Mouse (Mus musculus) megakaryocyte-erythroid progenitor cell, adult 5 weeks (primary cell): ENCODE data around the gene Iqcf3. TPM values are rescaled to one million over a fixed set of nuclear protein-coding genes. Genes with fewer than 3 reads are reported as not detected.

Experiments used
- polyA plus RNA-seq: library from polyadenylated mRNA; stranded (reverse); fragments of >175 nt; gene quantifications from 2 replicates; pipeline ENCODE4 v1.2.3, GENCODE M21; 2012

Gene Iqcf3
- not detected in 2 replicates for polyA plus RNA-seq

DNA sequence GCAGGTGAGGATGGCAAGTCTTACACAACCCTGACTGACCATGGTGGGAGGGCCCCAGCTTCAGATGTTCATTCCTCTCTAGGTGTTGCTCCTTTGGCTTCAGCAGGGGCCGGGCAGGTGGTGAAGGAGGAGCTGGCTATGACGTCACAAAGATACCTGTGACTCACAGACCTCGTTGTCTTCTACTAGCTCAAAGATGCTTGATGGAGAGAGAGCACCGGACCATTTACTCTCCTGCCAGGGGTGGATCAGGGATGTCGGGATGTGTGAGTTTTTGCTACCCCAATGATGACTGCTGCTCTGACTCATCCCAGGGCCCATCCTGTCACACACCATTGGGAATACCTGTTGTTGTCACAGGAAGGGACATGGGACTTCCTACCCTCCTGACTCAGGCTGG lies at the start of gene Iqcf3:
Iqcf3 (minus strand) TSS at position 101 of the 400 bp plus-strand sequence.

DNA sequence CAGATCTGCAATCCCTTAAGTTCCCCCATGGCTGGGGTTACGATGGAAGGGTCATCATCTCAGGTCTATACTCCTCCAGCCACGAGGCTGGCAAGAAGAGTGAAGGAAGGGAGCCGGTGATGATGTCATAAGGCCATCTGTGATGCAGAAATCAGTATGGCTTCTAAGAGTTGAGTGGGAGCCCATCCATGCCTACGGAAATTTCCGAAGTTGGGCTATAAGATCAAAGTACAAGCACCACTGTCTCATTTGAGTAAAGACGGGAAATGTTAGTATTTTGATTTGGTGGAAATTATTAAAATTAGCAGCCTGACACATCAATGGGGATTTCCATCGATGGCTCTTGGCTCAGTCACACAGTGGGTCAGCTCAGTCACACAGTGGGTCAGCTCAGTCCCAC lies 9.5 kb upstream of the Iqcf3 start, which contains the start of gene Iqcf4:
Iqcf4 (minus strand) TSS at position 101 of the 400 bp plus-strand sequence.

DNA sequence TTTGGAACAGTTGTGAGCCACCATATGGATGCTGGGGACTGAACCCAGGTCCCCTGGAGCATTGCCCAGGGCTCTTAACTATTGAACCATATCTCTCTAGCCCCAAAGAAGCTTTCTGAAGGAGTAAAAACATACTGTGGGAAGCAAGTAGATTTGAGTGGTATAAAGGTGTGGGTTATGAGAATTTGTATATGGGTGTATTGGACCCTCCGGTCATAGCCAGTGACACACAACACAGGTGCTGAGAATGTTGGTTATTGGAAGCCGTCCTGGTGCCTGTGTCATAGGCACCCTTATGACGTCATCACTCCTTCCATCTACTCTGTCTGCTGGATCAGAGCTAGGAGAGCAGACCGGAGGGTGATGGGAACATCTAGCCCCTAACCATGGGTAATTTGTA lies 47.2 kb downstream of the Iqcf3 start, which contains the start of gene Iqcf5:
Iqcf5 (plus strand) TSS at position 301 of the 400 bp plus-strand sequence.

DNA sequence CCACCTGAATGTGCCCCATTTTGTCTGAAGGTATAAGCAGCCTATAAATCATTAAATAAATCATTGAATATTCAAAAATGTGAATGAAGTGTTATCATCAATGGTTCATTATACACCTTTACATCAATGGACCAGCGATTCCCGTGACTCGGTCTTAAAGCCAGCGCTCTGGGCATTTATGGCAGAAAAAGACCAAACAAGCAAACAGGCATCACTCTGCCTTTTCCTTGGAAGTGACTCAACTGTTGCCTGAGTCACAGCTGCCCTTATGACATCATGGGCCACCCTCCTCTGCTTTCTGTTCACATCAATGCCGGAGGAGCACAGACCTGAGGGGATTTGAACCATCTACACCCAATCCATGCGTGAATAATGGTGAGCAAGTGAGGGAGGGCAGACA lies 61.8 kb downstream of the Iqcf3 start, which contains the start of gene Iqcf1:
Iqcf1 (plus strand) TSS at position 301 of the 400 bp plus-strand sequence.

DNA sequence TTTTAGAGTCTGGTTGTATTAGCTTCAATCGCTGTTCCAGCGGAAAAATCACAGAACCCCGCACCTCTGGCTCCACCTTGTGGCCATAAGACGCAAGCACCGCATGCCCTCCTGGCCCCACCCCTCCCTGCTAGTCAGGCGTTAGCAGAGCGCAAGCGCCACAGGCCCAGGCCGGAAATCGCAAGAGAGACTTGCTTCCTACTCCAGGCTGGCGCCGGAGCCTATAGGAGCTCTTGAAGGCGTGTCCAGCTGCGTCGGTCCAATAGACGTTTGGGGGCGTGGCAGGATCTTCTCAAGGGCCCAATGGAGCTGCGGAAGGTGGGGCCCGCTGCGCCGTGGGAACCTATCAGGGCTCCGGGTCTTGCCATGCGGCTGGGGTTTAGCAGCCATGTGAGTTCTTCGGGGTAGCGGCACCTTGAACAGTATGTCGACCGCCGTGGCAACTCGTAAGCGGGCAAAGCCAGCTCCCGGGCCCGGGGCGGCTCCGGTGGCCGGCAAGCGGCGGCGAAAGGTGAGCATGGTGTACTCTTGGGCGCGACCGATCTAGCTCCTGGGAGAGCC lies 84.4 kb downstream of the Iqcf3 start, which contains the start of gene Parp3:
Parp3 (minus strand) TSS at position 26 of the 561 bp plus-strand sequence.

DNA sequence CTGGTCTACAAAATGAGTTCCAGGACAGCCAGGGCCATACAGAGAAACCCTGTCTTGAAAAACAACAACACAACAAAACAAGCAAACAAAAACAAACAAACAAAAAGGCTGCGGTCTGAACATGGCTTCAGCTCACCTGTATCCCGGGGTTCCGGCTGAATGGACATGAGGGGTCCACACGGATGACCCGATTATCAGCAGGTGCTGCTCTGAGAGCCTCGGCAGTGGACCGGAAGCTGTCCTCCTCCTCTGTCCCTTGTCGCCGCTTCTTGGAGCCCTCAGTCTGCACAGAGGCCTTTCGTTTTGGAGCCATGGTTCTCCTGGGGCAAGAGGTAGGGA lies 85.8 kb downstream of the Iqcf3 start, which contains the start of gene Rrp9:
Rrp9 (plus strand) TSS at position 301 of the 339 bp plus-strand sequence.

DNA sequence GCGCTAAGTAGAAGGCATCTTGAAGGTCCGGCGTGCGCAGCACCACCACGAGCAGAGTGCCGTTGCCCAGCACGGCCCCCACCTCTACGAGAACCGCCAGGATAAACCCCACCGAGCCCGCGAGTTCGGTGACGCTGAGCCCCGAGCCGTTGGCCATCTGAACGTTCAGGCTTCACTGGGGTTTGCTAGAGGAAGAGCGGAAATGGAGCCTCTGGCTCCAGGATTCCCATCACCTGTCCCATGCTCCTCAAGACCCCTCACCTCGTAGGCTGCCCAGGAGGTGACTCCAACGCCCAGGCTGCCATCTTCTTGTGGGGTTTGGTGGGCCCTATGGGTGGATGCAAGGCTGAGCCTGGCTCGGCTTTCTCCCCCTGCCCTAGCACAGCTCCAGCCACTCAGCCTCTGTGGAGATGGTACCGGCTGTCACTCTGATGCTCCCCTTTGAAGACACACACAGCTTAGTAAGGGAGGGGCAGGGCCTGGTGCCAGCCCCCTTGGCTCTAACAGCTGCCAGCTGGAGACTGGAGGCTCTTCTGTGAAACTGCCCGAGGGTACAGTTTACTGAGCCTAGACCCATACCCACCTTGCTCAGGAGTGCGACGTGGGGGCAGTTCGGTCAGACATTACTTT lies 95.7 kb downstream of the Iqcf3 start, which contains the start of gene Gpr62:
Gpr62 (minus strand) TSS at position 368 of the 630 bp plus-strand sequence.

DNA sequence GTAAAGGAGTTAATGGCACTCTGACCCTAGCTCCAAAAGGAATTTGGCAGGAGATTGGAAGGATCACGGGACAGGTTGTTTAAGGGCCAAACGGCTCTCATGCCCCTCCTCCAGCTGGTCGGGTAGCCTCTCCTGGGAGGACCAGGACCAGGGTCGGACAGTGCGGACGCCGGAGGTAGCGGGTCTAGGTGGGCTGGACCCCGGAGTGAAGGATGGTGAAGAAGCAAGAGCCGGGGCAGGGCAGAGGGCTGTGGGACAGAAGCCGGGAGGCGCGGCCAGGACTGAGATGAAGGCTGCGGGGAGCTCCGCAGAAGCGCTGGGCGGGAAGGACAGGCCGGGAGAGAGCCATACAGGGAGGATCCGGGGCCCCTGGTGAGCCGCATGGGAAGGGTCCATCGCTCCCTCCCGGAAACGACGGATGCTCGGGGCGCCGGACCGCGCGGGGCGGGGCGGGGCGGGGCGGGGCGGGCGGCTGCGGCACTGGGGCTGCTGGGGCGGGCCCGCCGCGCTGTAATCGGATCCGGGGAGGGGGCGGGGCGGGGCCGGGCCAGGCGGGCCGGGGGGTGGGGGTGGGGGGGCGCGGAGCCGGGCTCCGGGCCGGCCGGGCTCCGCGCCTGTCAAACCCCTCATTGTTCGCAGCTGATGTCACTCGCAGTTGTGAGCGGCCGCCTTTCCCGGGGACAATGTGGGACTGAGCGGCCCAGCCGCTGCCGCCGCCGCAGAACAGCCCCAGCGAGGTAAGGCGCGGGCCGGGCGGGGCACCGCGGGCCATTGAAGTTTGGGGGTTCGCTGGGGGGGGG lies 108.0 kb downstream of the Iqcf3 start, which contains the start of gene Pcbp4:
Pcbp4 (plus strand) TSS at position 21 of the 800 bp plus-strand sequence.

Other genes starting within 250 kb of the Iqcf3 start
- 21.3 and 26.6 TPM in 2 replicates for gene Dusp7, start 193.0 kb downstream of the Iqcf3 start, polyA plus RNA-seq
- gene Rpl29, start 132.2 kb downstream of the Iqcf3 start, polyA plus RNA-seq: 6,531 and 6,611 TPM in 2 replicates
- gene Acy1, start 123.3 kb downstream of the Iqcf3 start, polyA plus RNA-seq: 35.2 and 37.0 TPM in 2 replicates
- gene Abhd14b, start 114.2 kb downstream of the Iqcf3 start, polyA plus RNA-seq: 11.1 and 14.0 TPM in 2 replicates
- 28.3 and 33.6 TPM in 2 replicates for gene Abhd14a, start 114.0 kb downstream of the Iqcf3 start, polyA plus RNA-seq
- gene Pcbp4, start 108.3 kb downstream of the Iqcf3 start, polyA plus RNA-seq: 20.4 and 27.1 TPM in 2 replicates
- gene Gpr62, start 95.7 kb downstream of the Iqcf3 start, polyA plus RNA-seq: 0.21 TPM in 1 of 2 replicates, not detected in the other
- 206 and 244 TPM in 2 replicates for gene Rrp9, start 85.7 kb downstream of the Iqcf3 start, polyA plus RNA-seq
- 27.7 and 28.0 TPM in 2 replicates for gene Parp3, start 84.7 kb downstream of the Iqcf3 start, polyA plus RNA-seq
- gene Iqcf1, start 61.7 kb downstream of the Iqcf3 start, polyA plus RNA-seq: not detected in 2 replicates
- not detected in 2 replicates for gene Iqcf5, start 47.1 kb downstream of the Iqcf3 start, polyA plus RNA-seq
- not detected in 2 replicates for gene Iqcf4, start 9.4 kb upstream of the Iqcf3 start, polyA plus RNA-seq
- not detected in 2 replicates for gene Iqcf6, start 65.0 kb upstream of the Iqcf3 start, polyA plus RNA-seq
- gene Grm2, start 94.5 kb upstream of the Iqcf3 start, polyA plus RNA-seq: 0.05 TPM in 1 of 2 replicates, not detected in the other
- gene Tex264, start 124.3 kb upstream of the Iqcf3 start, polyA plus RNA-seq: 64.6 and 74.3 TPM in 2 replicates
- 4.0 and 5.8 TPM in 2 replicates for gene Rad54l2, start 227.6 kb upstream of the Iqcf3 start, polyA plus RNA-seq